Mouse (Mus musculus) heart, embryonic 11.5 days (tissue): ENCODE data around the gene Tmpo. TPM values are rescaled to one million over a fixed set of nuclear protein-coding genes. Genes with fewer than 3 reads are reported as not detected.

Experiments used
- ATAC-seq: fragments of 200-750 bp; cut with Nextera tagmentation; replicated peaks from 2 replicates; pipeline ENCODE4 v1.8.0; 2017; ENCODE audit warnings: moderate library complexity; ENCODE audit not compliant: insufficient number of reproducible peaks, low FRiP score, low TSS enrichment
- H3K27ac ChIP-seq: fragments of 300-500 bp; sonication (generic); 2 replicates; pipeline ENCODE4 v1.5.1; 2014; ENCODE audit warnings: mild to moderate bottlenecking, low read depth, low read length
- H3K27me3 ChIP-seq: fragments of 300-500 bp; sonication (generic); 2 replicates; pipeline ENCODE4 v1.6.1; 2014; ENCODE audit warnings: mild to moderate bottlenecking, low read length, mixed read lengths; ENCODE audit not compliant: control insufficient read depth, insufficient read depth
- H3K36me3 ChIP-seq: fragments of 300-500 bp; sonication (generic); 2 replicates; pipeline ENCODE4 v1.6.1; 2014; ENCODE audit warnings: mild to moderate bottlenecking, low read length, moderate library complexity, mixed read lengths; ENCODE audit not compliant: control insufficient read depth, insufficient read depth
- H3K4me1 ChIP-seq: fragments of 300-500 bp; sonication (generic); 2 replicates; pipeline ENCODE4 v1.6.1; 2014; ENCODE audit warnings: low read length; ENCODE audit not compliant: control insufficient read depth, insufficient read depth
- H3K4me2 ChIP-seq: fragments of 300-500 bp; sonication (generic); 2 replicates; pipeline ENCODE4 v1.6.1; 2014; ENCODE audit warnings: mild to moderate bottlenecking, moderate library complexity
- H3K4me3 ChIP-seq: fragments of 300-500 bp; sonication (generic); 2 replicates; pipeline ENCODE4 v1.5.1; 2014; ENCODE audit warnings: low read depth, low read length
- H3K9ac ChIP-seq: fragments of 300-500 bp; sonication (generic); 2 replicates; pipeline ENCODE4 v1.6.1; 2014; ENCODE audit warnings: mild to moderate bottlenecking, low read depth, low read length, moderate library complexity
- H3K9me3 ChIP-seq: fragments of 300-500 bp; sonication (generic); replicated peaks from 2 replicates; pipeline ENCODE4 v1.6.1; 2016; ENCODE audit warnings: low read length; ENCODE audit not compliant: control insufficient read depth
- WGBS: fragments of 180-500 bp; shearing (Covaris S2); extraction: QIAGEN DNeasy Blood & Tissue Kit; methylation state at CpG from one replicate; pipeline ENCODE4 v1.1.7; 2014; ENCODE audit not compliant: insufficient replicate concordance; 5-methylcytosine and 5-hydroxymethylcytosine counted together
- polyA plus RNA-seq: library from polyadenylated mRNA; unstranded; fragments of >200 nt; fragmentation: Nextera tagmentation; extraction: Ambion mirVana; gene quantifications from 2 replicates; pipeline ENCODE4 v1.2.1, GENCODE M21; 2014

Tmpo gene
- polyA plus RNA-seq, 1 experiment from 2014 or later: 170 TPM

GRCm38 (mm10) chr10:91207275-91207674 lies 26.2 kb upstream of the Tmpo start:
- no peak for ATAC-seq
- no peaks in the 10 kb centered on the region for H3K9me3 ChIP-seq
- no peak overlapping the region for H3K27ac ChIP-seq
- H3K9ac ChIP-seq: no peak overlapping the region
- H3K27me3 ChIP-seq: no peaks in the 10 kb centered on the region
- H3K4me2 ChIP-seq: no peak overlapping the region
- H3K4me1 ChIP-seq: no peaks in the 10 kb centered on the region
- no peaks in the 10 kb centered on the region for H3K36me3 ChIP-seq
- no peak overlapping the region for H3K4me3 ChIP-seq

- Histone ChIP-seq H3K9me3 (peaks cover 2% of the 10 kb centered on the region; the same call in 1 of the 2 replicates), H3K4me1 (no peaks in the 10 kb centered on the region), H3K27ac (no peak overlapping the region), H3K36me3 (no peaks in the 10 kb centered on the region), H3K4me3 (no peak overlapping the region), H3K9ac (no peak overlapping the region), H3K4me2 (no peak overlapping the region), H3K27me3 (no peaks in the 10 kb centered on the region)
- WGBS: 71% methylated on average over 6 of the region's 6 CpGs
- no peak for ATAC-seq
These were observed 24.5 kb upstream of the Tmpo start for GRCm38 (mm10) chr10:91205632-91206031.

GRCm38 (mm10) chr10:91200581-91200980 lies 19.5 kb upstream of the Tmpo start:
- 88% methylated on average over 3 of the region's 3 CpGs for WGBS
- no peaks in the 10 kb centered on the region for H3K27me3 ChIP-seq
- H3K27ac ChIP-seq: no peak overlapping the region
- no peaks in the 10 kb centered on the region for H3K36me3 ChIP-seq
- H3K9me3 ChIP-seq: peaks cover 3% of the 10 kb centered on the region; the same call in 1 of the 2 replicates
- no peak overlapping the region for H3K9ac ChIP-seq
- H3K4me3 ChIP-seq: no peak overlapping the region
- no peak overlapping the region for H3K4me2 ChIP-seq
- no peaks in the 10 kb centered on the region for H3K4me1 ChIP-seq
- ATAC-seq: no peak

- H3K27ac ChIP-seq: no peak overlapping the region
- H3K4me3 ChIP-seq: no peak overlapping the region
- ATAC-seq: no peak
- H3K9me3 ChIP-seq: peaks cover 3% of the 10 kb centered on the region; the same call in 1 of the 2 replicates
- no peak overlapping the region for H3K9ac ChIP-seq
- no peaks in the 10 kb centered on the region for H3K36me3 ChIP-seq
- WGBS: 64% methylated on average over 1 of the region's 1 CpGs
- no peaks in the 10 kb centered on the region for H3K4me1 ChIP-seq
- H3K4me2 ChIP-seq: no peak overlapping the region
- no peaks in the 10 kb centered on the region for H3K27me3 ChIP-seq
These were observed 18.2 kb upstream of the Tmpo start for GRCm38 (mm10) chr10:91199238-91199780.

GRCm38 (mm10) chr10:91197704-91198103 lies 16.6 kb upstream of the Tmpo start:
- H3K27me3 ChIP-seq: no peaks in the 10 kb centered on the region
- 87% methylated on average over 8 of the region's 8 CpGs for WGBS
- H3K27ac ChIP-seq: no peak overlapping the region

GRCm38 (mm10) chr10:91196778-91197177 lies 15.7 kb upstream of the Tmpo start:
- Histone ChIP-seq H3K9me3 (peaks cover 3% of the 10 kb centered on the region; the same call in 1 of the 2 replicates), H3K27me3 (no peaks in the 10 kb centered on the region), H3K9ac (no peak overlapping the region), H3K27ac (no peak overlapping the region), H3K4me2 (no peak overlapping the region), H3K36me3 (no peaks in the 10 kb centered on the region), H3K4me1 (no peaks in the 10 kb centered on the region), H3K4me3 (no peak overlapping the region)
- WGBS: 93% methylated on average over 1 of the region's 1 CpGs
- ATAC-seq: no peak

More at GRCm38 (mm10) chr10:91197704-91198103, 16.6 kb upstream of the Tmpo start:
- no peak overlapping the region for H3K9ac ChIP-seq
- H3K9me3 ChIP-seq: peaks cover 3% of the 10 kb centered on the region; the same call in 1 of the 2 replicates
- no peak overlapping the region for H3K4me2 ChIP-seq
- no peak for ATAC-seq
- no peaks in the 10 kb centered on the region for H3K4me1 ChIP-seq
- H3K36me3 ChIP-seq: no peaks in the 10 kb centered on the region
- H3K4me3 ChIP-seq: no peak overlapping the region

- no peaks in the 10 kb centered on the region for H3K27me3 ChIP-seq
- WGBS: 80% methylated on average over 5 of the region's 5 CpGs
- ATAC-seq: no peak
These were observed 14.6 kb upstream of the Tmpo start for GRCm38 (mm10) chr10:91195680-91196079.

GRCm38 (mm10) chr10:91195091-91195490 lies 14.0 kb upstream of the Tmpo start:
- 80% methylated on average over 14 of the region's 14 CpGs for WGBS
- Histone ChIP-seq H3K27me3 (no peaks in the 10 kb centered on the region), H3K27ac (no peak overlapping the region), H3K4me2 (no peak overlapping the region), H3K4me1 (no peaks in the 10 kb centered on the region), H3K36me3 (no peaks in the 10 kb centered on the region), H3K4me3 (no peak overlapping the region), H3K9ac (no peak overlapping the region), H3K9me3 (no peaks in the 10 kb centered on the region)
- ATAC-seq: no peak

More at GRCm38 (mm10) chr10:91195680-91196079, 14.6 kb upstream of the Tmpo start:
- Histone ChIP-seq H3K9me3 (peaks cover 1% of the 10 kb centered on the region; the same call in 1 of the 2 replicates), H3K27ac (no peak overlapping the region), H3K4me1 (no peaks in the 10 kb centered on the region), H3K4me3 (no peak overlapping the region), H3K36me3 (no peaks in the 10 kb centered on the region), H3K9ac (no peak overlapping the region), H3K4me2 (no peak overlapping the region)

- Histone ChIP-seq H3K9me3 (no peaks in the 10 kb centered on the region), H3K4me1 (no peaks in the 10 kb centered on the region), H3K9ac (no peak overlapping the region), H3K36me3 (no peaks in the 10 kb centered on the region), H3K4me2 (no peak overlapping the region), H3K27ac (no peak overlapping the region), H3K27me3 (no peaks in the 10 kb centered on the region), H3K4me3 (no peak overlapping the region)
- no peak for ATAC-seq
- WGBS: 86% methylated on average over 5 of the region's 5 CpGs
These were observed 10.7 kb upstream of the Tmpo start for GRCm38 (mm10) chr10:91191851-91192250.
